Mouse (Mus musculus): ENCODE measurements around the gene Atp6v0a4.

Gene Atp6v0a4

DNA sequence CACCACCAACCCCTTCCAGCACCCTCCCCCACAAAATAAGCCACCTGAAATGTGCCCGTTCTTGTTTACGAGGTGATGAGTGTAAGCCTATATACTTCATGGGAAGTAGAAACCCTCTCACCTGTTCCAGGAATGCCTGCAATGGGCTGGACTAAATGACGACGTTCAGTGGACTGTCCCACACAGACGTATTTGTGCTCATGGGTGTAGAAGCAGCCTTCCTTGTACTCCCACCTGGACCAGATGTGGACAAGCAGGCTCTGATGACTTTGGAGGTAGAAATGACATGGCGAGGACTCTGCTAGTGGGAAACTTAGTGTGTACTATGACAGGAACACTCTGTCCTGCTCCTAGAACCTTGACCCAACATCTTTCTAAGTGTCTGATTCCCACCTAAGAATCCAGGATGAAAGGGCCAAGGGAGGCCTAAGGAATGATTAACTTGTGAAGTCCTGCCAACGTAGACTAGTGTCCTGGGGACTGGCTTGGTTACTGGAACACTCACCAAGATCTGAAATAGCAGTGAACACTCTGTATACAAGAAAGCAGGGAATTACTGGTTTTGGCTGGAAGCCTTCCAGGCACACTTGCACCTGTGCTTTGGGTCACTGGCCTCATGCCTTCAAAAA is at the start of gene Atp6v0a4:
Atp6v0a4 (minus strand) TSS at position 380 of the 629 bp plus-strand sequence.
- DNase-seq = no peak

DNA sequence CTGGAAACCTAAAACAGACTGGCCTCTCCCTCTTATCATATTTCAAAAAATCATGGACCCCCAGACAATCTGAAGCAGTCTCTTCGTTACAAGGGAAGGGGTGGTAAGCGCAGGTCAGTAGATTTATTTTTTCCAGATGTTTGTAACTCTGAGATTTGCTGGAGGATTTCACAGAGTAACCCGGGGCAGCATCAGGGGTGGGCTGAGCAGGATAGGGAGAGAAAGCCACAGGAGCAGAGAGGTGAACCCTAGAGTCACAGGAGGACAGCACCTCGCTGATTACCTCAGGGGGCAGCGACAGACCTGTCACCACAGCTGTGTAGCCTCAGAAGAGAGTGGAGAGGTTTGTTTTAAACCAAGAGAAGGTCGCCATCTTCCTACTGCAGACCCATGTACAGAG is 41.0 kb upstream of the Atp6v0a4 start:
- DNase-seq = no peak

DNA sequence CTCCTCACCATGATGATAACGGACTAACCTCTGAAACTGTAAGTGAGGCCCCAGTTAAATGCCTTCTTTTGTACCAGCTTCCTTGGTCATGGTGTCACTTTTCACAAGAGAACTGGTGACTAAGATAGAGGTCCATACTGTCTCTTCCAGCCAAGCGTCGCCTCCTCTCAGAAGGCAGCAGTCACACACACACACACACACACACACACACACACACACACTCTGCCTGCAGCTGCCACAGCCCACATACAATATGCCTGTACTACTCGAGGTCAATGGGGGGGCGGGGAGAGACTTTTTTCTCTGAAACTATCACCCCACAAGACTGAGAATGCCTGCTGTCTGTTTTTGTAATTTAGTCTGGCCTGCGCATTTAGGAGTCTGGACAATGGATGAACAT is 40.3 kb upstream of the Atp6v0a4 start:
- no peak for DNase-seq

DNA sequence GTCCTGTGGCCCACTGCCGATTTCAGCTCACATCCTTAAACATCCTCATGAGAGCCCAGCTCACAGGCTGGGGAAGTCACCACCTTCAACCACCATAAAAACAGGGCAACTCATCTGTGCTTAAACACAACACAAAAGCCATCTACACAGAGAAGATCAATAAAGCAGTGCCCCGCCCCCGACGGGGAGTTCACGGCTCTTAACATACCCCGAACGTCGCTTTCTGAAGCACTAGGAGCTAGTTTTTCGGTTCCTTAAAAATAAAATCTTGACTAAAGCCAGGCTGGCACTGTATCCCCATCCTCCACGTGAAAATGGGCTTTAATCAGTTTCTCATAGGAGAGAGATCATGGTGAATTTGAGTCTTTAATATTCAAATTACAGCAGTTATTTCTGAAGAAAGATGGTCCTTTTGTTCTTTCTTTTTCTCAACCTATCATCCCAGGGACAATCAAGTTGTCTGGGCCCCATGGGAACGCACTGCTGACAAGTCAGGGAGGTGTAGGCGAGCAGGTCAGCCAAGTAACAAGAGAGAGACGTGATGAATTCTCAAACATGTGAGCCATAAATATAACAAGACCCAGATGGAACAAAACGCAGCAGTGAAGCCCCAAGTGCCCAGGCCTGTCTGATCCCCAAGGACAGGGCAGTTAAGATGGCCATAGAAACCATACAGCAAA is 38.6 kb upstream of the Atp6v0a4 start:
- DNase-seq = no peak

DNA sequence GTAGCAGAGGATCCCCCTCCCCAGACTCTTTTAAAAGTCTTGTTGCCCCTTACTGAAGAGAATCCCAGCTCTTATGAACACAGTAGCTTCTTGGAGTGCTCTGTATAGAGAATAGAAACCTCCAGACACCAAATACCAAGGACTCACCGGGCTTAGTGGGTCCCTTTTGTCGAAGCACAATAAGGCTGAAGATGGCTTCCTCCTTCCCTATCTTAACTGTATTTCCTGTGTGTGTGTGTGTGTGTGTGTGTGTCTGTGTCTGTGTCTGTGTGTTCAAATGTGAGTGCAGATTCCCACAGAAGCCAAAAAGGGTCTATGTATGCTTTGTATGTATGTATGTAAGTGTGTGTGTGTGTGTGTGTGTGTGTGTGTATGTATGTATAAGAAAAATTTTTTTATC is 36.2 kb upstream of the Atp6v0a4 start:
- DNase-seq = no peak

DNA sequence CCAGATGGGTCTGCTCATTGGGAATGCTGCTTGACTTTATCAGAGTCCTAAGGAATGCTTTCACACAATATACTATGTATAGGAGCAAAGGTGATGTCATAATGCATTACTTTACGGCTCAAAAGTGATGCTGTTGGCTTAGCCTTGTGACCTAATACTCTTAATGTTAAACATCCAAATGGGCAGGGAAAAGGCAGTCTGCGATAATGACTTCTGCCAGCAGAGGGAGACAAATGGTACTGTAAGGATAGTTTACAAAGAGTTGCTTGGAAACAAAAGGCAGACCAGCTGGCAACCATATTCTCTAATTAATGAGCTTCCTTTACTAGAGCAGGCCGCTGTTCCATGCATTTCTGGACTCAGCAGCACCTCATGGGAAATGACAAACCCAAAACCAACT is 35.7 kb upstream of the Atp6v0a4 start:
- DNase-seq = peak; percentile 96

DNA sequence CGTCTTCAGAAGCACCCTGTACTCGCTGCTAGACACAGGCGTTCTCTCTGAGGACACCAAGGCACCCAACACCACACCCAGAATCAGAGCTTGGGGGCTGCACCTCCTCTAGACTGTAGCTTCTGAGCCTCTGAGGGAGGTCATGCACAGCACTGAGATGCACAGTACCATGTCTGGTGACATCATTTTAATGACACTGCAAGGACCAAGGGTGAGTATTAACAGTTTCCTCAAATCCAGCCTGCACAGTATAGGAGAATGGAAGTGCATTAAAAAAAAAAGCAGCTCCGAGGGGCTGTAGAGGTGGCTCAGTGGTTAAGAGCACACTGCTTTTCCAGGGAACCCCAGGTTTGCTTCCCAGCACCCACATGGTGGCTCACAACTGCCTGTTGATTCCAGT is 35.2 kb upstream of the Atp6v0a4 start:
- DNase-seq = no peak

DNA sequence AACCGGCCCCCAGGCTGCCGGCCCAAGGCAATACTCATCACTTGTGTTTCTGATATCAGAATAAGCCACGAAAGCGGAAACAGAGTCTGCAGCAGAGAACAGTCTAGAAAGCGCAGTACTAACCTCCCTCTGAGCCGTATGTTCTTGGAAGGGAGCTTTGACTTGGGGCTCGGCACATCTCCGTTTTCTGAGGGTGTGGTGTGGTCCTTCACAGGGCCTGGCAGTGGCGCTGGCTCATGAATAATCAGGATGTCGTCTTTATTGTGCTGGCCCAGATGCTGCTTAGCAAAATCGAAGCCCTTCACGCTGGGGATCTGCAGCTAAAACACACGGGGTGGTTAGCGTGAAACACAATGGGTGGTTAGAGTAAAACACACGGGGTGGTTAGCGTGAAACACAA is 33.5 kb upstream of the Atp6v0a4 start:
- DNase-seq = no peak

DNA sequence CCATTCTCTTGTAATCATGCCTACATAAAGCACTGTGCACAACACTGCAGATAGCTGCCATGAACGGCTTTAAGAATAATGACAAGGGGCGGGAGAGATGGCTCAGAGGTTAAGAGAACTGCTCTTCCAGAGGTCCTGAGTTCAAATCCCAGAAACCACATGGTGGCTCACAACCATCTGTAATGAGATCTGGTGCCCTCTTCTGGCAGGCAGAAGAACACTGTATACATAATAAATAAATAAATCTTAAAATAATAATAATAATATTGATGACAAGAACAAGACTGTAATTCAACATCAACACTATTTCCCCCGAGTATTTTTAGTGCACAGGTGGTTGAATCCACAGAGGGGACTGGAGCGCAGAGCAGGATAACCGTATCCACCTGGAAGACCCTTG is 31.8 kb upstream of the Atp6v0a4 start:
- DNase-seq = no peak

DNA sequence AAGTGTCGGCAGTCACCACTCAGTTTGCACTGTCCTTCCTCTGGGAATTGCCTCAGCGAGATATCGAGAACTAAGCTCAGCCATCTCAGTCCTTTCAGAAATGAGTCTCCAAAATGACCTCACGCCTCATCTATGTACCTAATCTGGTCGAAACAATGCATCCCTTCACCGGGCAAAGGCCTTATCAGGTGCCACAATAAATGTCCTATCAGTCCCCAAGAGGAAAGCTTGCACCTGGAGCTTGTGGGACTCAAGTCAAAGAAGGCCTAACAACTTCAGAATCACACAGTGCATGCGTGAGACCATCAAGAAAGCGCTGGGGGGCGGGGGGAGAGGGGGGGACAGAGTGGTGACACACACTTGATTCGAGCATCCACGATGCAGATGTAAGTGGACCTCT is 27.9 kb upstream of the Atp6v0a4 start:
- peak; percentile 72 for DNase-seq

DNA sequence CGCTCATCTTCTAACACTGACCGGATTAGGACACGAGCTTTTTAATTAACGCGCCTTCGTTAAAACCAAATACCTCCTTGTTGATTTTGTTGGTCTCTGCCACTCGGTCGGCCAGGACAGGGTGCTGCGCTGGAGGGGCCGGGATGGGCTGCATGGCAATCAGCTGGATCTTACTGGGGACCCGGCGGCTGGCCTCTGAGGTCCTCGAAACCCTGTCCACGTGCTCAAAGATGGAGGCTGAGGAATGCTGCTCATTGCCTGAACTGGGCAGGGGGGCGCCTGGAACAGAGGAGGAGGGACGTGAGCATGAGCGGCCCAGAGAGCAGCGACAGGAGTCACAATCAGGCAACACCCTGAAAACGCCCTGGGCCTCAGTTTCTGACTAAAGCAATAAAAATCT is 25.1 kb upstream of the Atp6v0a4 start:
- DNase-seq = peak; percentile 68

DNA sequence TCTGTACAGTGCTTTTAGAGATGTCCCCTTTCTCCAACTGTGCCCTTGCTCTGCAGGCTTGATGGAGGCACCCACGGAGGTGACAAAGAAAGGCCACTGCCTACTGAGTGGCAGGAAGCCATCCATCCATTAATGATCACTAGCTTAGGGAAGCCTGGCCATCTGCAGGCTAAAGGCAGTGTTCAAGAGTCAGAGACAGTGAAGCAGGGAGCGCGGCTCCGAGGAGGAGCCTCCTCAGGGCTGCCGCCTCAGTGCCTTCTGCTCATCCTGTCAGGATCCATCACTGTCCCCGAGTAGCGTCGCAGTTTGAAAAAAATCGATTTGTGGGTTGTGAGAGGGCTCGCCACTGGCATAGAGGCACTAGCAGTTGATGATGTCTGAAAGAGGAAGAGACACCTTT is 24.2 kb upstream of the Atp6v0a4 start:
- DNase-seq = peak; percentile 84

DNA sequence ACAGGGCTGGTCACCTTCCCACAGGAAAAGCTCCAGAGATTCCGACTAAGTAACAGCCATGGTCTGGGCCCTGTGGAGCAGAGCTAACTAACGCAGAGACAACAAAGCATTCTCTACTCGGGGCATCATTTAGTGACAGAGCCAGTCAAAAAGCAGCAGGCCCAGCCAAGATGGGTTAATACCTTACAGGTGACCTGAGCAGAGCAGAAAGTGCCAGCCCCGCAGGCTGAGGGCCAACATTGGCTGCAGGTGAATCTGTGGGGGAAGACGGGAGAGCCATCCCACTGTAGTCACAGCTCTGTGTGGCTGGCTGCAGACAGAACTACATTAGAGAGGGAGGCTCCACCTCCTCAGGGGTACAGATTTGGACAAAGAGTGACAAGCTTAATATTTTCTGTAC is 22.9 kb upstream of the Atp6v0a4 start:
- DNase-seq = peak; percentile 85

DNA sequence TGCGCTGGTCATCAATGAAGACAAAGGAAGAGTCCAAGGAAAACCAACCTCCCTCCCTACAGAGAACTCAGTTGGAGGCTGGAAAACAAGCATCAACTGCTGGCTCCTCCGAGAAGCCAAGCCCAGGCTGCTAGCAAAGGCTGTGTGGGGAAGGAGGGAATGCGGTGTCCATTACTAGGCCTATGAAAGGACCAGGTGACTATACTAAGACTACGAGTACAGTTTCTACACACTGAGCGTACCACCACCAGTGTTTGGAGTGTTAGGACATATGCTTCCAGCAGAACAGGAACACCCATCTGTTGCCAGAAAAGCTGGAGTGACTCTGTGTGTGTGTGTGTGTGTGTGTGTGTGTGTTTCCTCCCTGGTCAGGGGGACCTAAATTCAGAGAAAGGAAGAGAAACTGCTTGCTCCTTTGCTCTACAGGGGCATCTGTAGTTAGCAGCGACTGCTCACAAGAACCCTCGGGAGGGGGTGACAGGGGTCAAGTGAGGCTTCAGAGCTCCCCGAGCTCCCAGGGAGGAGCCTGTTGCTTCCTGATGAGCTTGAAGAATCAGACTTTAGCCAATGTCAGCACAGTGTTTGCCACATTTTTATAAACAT is 21.2 kb upstream of the Atp6v0a4 start:
- peak; percentile 97 for DNase-seq

DNA sequence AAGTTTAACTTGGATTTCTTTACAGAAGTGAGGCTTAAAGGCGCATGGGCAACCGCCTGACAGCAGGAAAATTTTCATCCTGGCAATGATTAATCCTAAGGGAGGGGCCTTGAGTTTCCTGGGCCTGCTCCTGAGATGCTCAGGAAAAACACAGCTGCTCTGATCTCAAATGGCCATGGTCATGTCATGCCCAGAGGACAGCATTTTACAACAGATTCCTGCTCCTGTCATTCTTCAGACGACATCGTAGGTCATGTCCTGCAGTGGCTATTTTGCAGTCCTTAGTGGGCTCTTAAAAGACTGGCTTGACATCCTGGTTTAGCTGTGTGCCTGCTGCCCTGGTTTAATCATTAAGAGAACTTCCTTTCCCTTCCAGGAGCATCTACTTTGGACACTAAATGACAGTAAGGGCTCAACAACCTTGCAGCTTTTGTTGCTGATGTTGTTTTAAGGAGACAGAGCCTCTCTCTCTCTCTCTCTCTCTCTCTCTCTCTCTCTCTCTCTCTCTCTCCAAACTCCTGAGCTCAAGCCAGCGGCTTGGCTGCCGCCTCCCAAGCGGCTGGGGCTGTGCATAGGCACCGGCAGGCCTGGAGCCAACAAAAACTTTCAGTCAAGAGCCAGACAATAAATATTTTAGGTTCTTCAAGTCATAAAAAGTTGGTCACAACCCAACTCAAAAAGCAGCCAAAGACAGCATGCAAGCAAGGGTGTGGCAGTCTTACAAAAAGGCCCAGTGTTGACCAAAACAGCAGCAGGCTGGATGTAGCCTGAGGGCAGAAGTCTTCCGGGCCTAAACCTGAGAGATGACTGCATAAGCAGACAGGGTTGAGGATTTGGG is 20.0 kb upstream of the Atp6v0a4 start:
- DNase-seq = peak; percentile 98

DNA sequence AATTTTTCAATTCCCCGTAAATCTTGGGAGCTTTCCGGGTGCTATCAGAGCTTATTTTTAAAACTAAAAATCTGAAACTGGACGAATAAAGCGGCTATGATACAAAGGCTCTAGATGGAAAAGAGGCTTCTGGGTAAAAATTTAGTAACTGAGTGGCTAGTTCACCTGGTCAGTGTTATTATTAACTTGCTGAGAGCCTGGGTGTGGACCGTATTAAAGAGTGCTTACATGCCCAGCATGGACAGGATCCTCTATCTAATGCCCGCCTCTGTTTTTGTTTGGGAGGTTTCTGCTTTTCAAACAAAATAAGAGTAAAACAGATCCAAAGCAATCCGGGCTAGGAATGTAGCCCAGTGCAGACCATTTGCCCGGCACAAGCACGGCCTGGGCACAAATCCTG is 16.0 kb upstream of the Atp6v0a4 start:
- no peak for DNase-seq

DNA sequence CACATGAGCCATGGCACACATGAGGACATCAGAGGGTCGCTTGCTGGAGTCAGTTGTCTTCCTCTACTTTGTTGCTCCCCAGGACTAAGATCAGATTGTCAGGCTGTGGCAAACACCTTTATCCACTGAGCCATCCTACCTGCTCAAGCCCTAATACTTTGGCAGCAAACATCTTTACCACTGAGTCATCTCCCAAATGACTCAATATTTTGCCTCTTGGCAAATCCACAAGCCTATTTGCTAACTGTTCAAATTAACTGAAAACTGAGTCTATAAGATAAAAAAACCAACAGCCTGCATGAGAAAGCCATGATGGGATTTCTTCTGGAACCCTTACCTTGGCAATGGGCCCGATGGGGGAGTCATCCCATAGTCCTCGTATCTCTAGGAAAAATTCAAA is 14.7 kb upstream of the Atp6v0a4 start:
- no peak for DNase-seq

DNA sequence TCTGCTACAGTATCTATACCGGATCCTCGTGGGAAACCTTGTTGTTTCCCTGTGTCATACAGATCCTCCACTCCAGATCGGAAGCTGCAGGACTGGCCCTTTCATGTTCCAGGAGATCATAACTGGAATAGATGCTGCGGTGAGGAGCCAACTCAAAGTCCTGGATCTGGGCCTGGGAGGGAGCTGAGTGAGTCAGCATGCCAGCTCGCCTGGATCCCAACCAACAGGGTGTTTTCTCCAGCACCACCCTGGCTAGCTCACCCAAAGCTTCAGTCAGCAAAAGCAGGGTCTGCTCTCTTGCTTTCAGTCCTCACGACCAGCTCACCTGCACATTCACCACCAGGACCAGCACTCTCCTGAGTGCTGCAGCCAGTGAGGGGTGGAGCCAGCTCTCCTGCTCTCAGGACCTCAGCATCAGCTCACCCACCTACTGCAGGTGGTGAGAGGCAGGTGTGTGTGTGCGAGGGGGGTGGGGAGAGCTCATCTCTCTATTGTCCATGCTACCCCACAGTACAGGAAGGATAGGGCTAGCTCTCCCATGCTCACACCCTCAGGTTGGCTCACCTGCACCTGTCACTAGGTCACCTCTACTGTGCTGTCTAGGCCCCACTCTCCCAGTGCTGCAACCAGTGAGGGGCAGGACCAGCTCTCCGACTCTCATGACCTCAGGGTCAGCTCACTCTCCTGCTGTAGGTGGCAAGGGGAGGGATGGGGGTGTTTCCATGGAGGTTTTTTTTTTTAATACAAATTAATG is 10.6 kb upstream of the Atp6v0a4 start:
- DNase-seq = peak; percentile 91

DNA sequence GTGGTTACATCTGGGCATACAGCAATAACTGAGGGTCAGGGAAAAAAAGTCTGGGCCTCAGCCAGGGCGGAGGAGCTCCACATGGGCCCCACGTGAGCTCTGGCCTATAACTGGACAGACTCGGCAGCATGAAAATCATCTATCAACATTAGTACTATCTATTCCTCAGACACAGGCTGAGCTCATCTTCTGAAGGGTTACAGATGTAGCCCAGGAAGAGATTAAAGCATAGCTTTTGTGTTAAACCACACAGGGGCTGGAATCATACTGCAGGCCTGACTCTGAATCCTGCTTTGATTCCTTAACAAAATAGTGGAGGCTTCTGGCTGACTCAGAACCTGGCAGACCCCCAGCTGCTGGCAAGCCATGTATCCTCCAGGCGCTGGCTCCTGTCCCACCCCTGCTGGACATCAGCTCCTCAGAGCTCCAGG is 7.4 kb upstream of the Atp6v0a4 start:
- DNase-seq = peak; percentile 94

DNA sequence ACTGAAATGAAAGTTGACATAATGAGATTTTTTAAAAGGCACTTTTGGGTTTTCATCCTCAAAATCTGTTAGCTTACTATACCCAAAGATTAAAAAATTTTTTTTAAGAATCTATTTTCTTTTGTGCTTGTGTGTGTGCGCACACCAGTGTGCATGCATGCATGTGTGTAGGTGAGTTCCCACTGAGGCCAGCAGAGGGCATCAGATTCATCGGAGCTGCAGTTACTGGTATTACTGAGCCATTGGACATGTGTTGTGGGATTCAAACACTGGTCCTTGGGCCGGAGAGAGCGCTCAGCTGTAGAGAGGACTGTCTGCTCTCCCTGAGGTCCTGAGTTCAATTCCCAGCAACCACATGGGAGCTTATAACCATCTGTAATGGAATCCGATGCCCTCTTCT is 5.5 kb upstream of the Atp6v0a4 start:
- DNase-seq = no peak

DNA sequence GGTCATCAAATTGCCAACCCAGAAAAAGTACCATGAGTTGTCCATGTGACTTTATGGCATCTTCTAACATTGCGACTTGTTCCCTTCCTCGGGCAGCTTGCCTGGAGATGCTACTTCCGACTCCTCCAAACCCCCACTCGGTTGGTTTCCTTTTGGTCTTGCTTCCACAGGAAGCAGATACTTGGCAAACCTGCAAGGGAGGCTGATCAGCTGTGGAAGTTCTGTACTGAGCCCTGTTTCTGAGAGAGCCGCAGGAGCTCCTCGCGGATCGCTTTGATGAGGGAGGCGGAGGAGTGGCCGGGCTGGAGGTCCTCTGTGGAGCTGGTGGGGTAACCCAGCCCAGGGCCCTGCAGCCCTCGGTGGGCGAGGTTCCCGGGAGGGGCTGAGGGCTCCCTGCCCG is 3.7 kb upstream of the Atp6v0a4 start:
- DNase-seq = peak; percentile 94

DNA sequence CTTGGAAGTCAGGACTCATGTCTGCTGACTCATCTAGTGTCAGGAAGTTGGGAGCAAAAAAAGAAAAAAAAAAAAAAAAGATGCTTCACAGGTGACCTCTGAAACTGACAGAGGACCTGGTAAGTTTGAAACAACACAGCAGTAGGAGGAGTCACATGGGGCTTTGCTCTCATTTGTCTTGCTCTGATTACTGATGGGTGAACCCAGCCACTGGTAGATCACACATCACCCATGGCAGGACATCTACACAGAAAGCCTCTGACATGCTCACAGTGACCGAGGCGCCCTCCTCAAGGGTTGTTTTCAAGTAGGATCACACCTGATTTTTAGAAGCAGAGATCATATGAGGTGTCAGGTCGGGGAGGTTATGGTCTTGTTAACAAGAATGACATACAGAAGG is 1.1 kb upstream of the Atp6v0a4 start:
- no peak for DNase-seq

DNA sequence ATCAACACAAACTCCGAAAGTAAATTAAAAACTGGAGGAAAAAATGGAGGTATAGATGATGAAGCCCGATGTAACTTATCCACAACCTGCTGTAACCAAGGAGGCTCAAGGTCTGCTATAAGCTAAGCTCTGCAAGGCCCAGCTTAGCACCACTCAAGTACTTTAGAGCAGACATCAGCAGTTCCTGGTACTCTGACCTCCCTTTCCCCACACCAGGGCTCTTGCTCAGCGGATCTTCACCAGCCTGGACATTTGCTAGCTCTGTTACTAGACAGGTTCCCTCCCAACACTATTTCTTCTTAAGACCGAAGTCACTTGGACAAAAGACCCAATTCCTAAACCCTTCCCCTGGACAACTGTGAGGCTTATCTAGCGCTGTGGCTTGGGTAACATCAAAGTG is 496 bp upstream of the Atp6v0a4 start:
- no peak for DNase-seq

Measured in heart, adult 11 months (tissue).